Mouse (Mus musculus) MEL (cell line): ENCODE data around the gene Cdhr4. TPM values are rescaled to one million over a fixed set of nuclear protein-coding genes. Genes with fewer than 3 reads are reported as not detected.

Experiments
- DNase-seq: peaks from one replicate; pipeline ENCODE4 v3.0.0; 2011; ENCODE audit warnings: low read depth, low spot score
- H3K27ac ChIP-seq: 2 replicates; pipeline ENCODE4 v1.5.1; 2012; ENCODE audit warnings: low read depth, mild to moderate bottlenecking, control low read depth, low read length, moderate library complexity; ENCODE audit not compliant: control insufficient read depth
- H3K27me3 ChIP-seq, 2 experiments: fragments of 150-350 bp in 1 of 2; sonication (generic) in 1 of 2; 2 replicates each; pipeline ENCODE4 v1.6.1; 2012; ENCODE audit warnings: low read length in 2 of 2, mild to moderate bottlenecking in 2 of 2, improper control_type of control experiment in 1 of 2, moderate library complexity in 1 of 2; ENCODE audit not compliant: insufficient read depth in 2 of 2, control insufficient read depth in 1 of 2
- H3K36me3 ChIP-seq, 2 experiments: 2 replicates each; pipeline ENCODE4 v1.6.1; 2012 to 2014; ENCODE audit warnings: low read length in 2 of 2, improper control_type of control experiment in 1 of 2, inconsistent platforms in 1 of 2, mild to moderate bottlenecking in 1 of 2; ENCODE audit not compliant: insufficient read depth in 2 of 2, control insufficient read depth in 1 of 2
- H3K4me1 ChIP-seq, 2 experiments: fragments of 150-350 bp in 1 of 2; sonication (generic) in 1 of 2; 2 replicates each; pipeline ENCODE4 v1.6.1; 2012; ENCODE audit warnings: low read length in 2 of 2, improper control_type of control experiment in 1 of 2, mild to moderate bottlenecking in 1 of 2; ENCODE audit not compliant: insufficient read depth in 2 of 2, control insufficient read depth in 1 of 2
- H3K4me3 ChIP-seq, 2 experiments: fragments of 150-350 bp in 1 of 2; sonication (generic) in 1 of 2; 2 replicates each; pipeline ENCODE4 v1.5.1; 2012; ENCODE audit warnings: low read depth in 2 of 2, low read length in 2 of 2, mild to moderate bottlenecking in 2 of 2, moderate library complexity in 2 of 2, control low read depth in 1 of 2, improper control_type of control experiment in 1 of 2; ENCODE audit not compliant: control insufficient read depth in 1 of 2, insufficient read depth in 1 of 2
- H3K79me2 ChIP-seq: 2 replicates; pipeline ENCODE4 v1.6.1; 2012; ENCODE audit warnings: mild to moderate bottlenecking, low read length, moderate library complexity; ENCODE audit not compliant: control insufficient read depth, poor library complexity, insufficient read depth
- H3K9ac ChIP-seq: 2 replicates; pipeline ENCODE4 v1.6.1; 2012; ENCODE audit warnings: low read depth, mild to moderate bottlenecking, control low read depth, low read length, moderate library complexity; ENCODE audit not compliant: control insufficient read depth, poor library complexity, severe bottlenecking
- H3K9me3 ChIP-seq: fragments of 150-350 bp; sonication (generic); replicated peaks from 2 replicates; pipeline ENCODE4 v1.6.1; 2012; ENCODE audit warnings: mild to moderate bottlenecking, low read length, improper control_type of control experiment, moderate library complexity; ENCODE audit not compliant: insufficient read depth
- CHD1 ChIP-seq: IDR thresholded peaks from 2 replicates; pipeline ENCODE4 v1.6.1; 2012; ENCODE audit warnings: low read depth, mild to moderate bottlenecking, inconsistent platforms, low read length, improper control_type of control experiment
- CHD2 ChIP-seq: IDR thresholded peaks from 2 replicates; pipeline ENCODE4 v1.6.1; 2011; ENCODE audit warnings: low read length, improper control_type of control experiment
- CTCF ChIP-seq, 3 experiments: IDR thresholded peaks in 2 of 3; conservative IDR thresholded peaks in 1 of 3; 2 replicates each; pipeline ENCODE4 v1.5.1; 2011 to 2012; ENCODE audit warnings: low read length in 3 of 3, low read depth in 2 of 3, mild to moderate bottlenecking in 2 of 3, improper control_type of control experiment in 1 of 3, inconsistent platforms in 1 of 3, mixed read lengths in 1 of 3, moderate library complexity in 1 of 3; ENCODE audit not compliant: control insufficient read depth in 1 of 3, insufficient read depth in 1 of 3, poor library complexity in 1 of 3, severe bottlenecking in 1 of 3
- E2F4 ChIP-seq: IDR thresholded peaks from 2 replicates; pipeline ENCODE4 v1.6.1; 2011; ENCODE audit warnings: low read depth, low read length, improper control_type of control experiment, borderline replicate concordance
- ELF1 ChIP-seq: IDR thresholded peaks from 2 replicates; pipeline ENCODE4 v1.6.1; 2014; ENCODE audit warnings: low read depth, mild to moderate bottlenecking, inconsistent platforms, low read length, improper control_type of control experiment, moderate library complexity
- EP300 ChIP-seq, 2 experiments: IDR thresholded peaks; 2 replicates each; pipeline ENCODE4 v1.6.1; 2011; ENCODE audit warnings: improper control_type of control experiment in 2 of 2, low read length in 2 of 2, low read depth in 1 of 2, mild to moderate bottlenecking in 1 of 2
- ETS1 ChIP-seq: IDR thresholded peaks from 2 replicates; pipeline ENCODE4 v1.6.1; 2012; ENCODE audit warnings: low read depth, mild to moderate bottlenecking, inconsistent platforms, low read length, improper control_type of control experiment, moderate library complexity
- GABPA ChIP-seq: IDR thresholded peaks from 2 replicates; pipeline ENCODE4 v1.6.1; 2012; ENCODE audit warnings: low read depth, mild to moderate bottlenecking, inconsistent platforms, low read length, improper control_type of control experiment, moderate library complexity
- GATA1 ChIP-seq: IDR thresholded peaks from 2 replicates; pipeline ENCODE4 v1.6.1; 2011; ENCODE audit warnings: low read depth, low read length, improper control_type of control experiment
- HCFC1 ChIP-seq: IDR thresholded peaks from 2 replicates; pipeline ENCODE4 v1.6.1; 2012; ENCODE audit warnings: low read depth, mild to moderate bottlenecking, inconsistent platforms, low read length, improper control_type of control experiment, moderate library complexity
- JUND ChIP-seq: IDR thresholded peaks from 2 replicates; pipeline ENCODE4 v1.6.1; 2011; ENCODE audit warnings: low read depth, mild to moderate bottlenecking, improper control_type of control experiment, low read length
- KAT2A ChIP-seq: conservative IDR thresholded peaks from 2 replicates; pipeline ENCODE4 v1.6.1; 2012; ENCODE audit warnings: low read depth, low read length, improper control_type of control experiment, inconsistent platforms
- MAFK ChIP-seq: IDR thresholded peaks from 2 replicates; pipeline ENCODE4 v1.6.1; 2011; ENCODE audit warnings: low read depth, mild to moderate bottlenecking, low read length, improper control_type of control experiment, borderline replicate concordance
- MAX ChIP-seq: IDR thresholded peaks from 2 replicates; pipeline ENCODE4 v1.6.1; 2011; ENCODE audit warnings: low read length, improper control_type of control experiment
- MAZ ChIP-seq: IDR thresholded peaks from 2 replicates; pipeline ENCODE4 v1.6.1; 2012; ENCODE audit warnings: low read depth, mild to moderate bottlenecking, inconsistent platforms, low read length, improper control_type of control experiment
- MEF2A ChIP-seq: IDR thresholded peaks from 2 replicates; pipeline ENCODE4 v1.6.1; 2014; ENCODE audit warnings: low read depth, mild to moderate bottlenecking, inconsistent platforms, low read length, improper control_type of control experiment; ENCODE audit not compliant: poor library complexity, insufficient replicate concordance, severe bottlenecking; ENCODE audit errors: extremely low read depth
- MXI1 ChIP-seq: IDR thresholded peaks from 2 replicates; pipeline ENCODE4 v1.6.1; 2011; ENCODE audit warnings: mild to moderate bottlenecking, low read depth, low read length, improper control_type of control experiment
- MYB ChIP-seq: IDR thresholded peaks from 2 replicates; pipeline ENCODE4 v1.6.1; 2011; ENCODE audit warnings: mild to moderate bottlenecking, low read depth, low read length, improper control_type of control experiment
- MYC ChIP-seq: IDR thresholded peaks from 2 replicates; pipeline ENCODE4 v1.6.1; 2011; ENCODE audit warnings: low read depth, mild to moderate bottlenecking, low read length, improper control_type of control experiment, moderate library complexity
- NRF1 ChIP-seq: IDR thresholded peaks from 2 replicates; pipeline ENCODE4 v1.6.1; 2014; ENCODE audit warnings: low read depth, mild to moderate bottlenecking, inconsistent platforms, low read length, improper control_type of control experiment, moderate library complexity; ENCODE audit not compliant: poor library complexity, insufficient read depth, severe bottlenecking
- POLR2A ChIP-seq, 2 experiments: IDR thresholded peaks; 2 replicates each; pipeline ENCODE4 v1.6.1; 2011 to 2012; ENCODE audit warnings: low read length in 2 of 2, mild to moderate bottlenecking in 2 of 2, control low read depth in 1 of 2, improper control_type of control experiment in 1 of 2, low read depth in 1 of 2, moderate library complexity in 1 of 2; ENCODE audit not compliant: control insufficient read depth in 1 of 2, insufficient read depth in 1 of 2, poor library complexity in 1 of 2
- POLR2AphosphoS2 ChIP-seq: IDR thresholded peaks from 2 replicates; pipeline ENCODE4 v1.6.1; 2011; ENCODE audit warnings: low read length, improper control_type of control experiment
- POLR2AphosphoS5 ChIP-seq: IDR thresholded peaks from 2 replicates; pipeline ENCODE4 v1.6.1; 2012; ENCODE audit warnings: low read depth, borderline replicate concordance, mild to moderate bottlenecking, inconsistent platforms, low read length, moderate library complexity, mixed read lengths
- RAD21 ChIP-seq: IDR thresholded peaks from 2 replicates; pipeline ENCODE4 v1.6.1; 2011; ENCODE audit warnings: mild to moderate bottlenecking, low read depth, low read length, improper control_type of control experiment
- RCOR1 ChIP-seq: IDR thresholded peaks from 2 replicates; pipeline ENCODE4 v1.6.1; 2012; ENCODE audit warnings: low read depth, mild to moderate bottlenecking, inconsistent platforms, low read length, improper control_type of control experiment
- SIN3A ChIP-seq: IDR thresholded peaks from 2 replicates; pipeline ENCODE4 v1.6.1; 2012; ENCODE audit warnings: low read length, improper control_type of control experiment, inconsistent platforms
- SMC3 ChIP-seq: IDR thresholded peaks from 2 replicates; pipeline ENCODE4 v1.6.1; 2011; ENCODE audit warnings: low read depth, low read length, improper control_type of control experiment
- TAL1 ChIP-seq: IDR thresholded peaks from 2 replicates; pipeline ENCODE4 v1.6.1; 2012; ENCODE audit warnings: mild to moderate bottlenecking, inconsistent platforms, low read length, moderate library complexity, mixed read lengths
- TBP ChIP-seq: IDR thresholded peaks from 2 replicates; pipeline ENCODE4 v1.8.0; 2011; ENCODE audit warnings: low read depth, low read length, improper control_type of control experiment
- TCF12 ChIP-seq: IDR thresholded peaks from 2 replicates; pipeline ENCODE4 v1.6.1; 2014; ENCODE audit warnings: low read depth, mild to moderate bottlenecking, inconsistent platforms, low read length, improper control_type of control experiment, moderate library complexity
- USF2 ChIP-seq, 2 experiments: IDR thresholded peaks; 2 replicates each; pipeline ENCODE4 v1.6.1; 2011 to 2012; ENCODE audit warnings: improper control_type of control experiment in 2 of 2, low read length in 2 of 2, borderline replicate concordance in 1 of 2, inconsistent platforms in 1 of 2, low read depth in 1 of 2, mild to moderate bottlenecking in 1 of 2; ENCODE audit not compliant: insufficient read depth in 1 of 2
- ZC3H11A ChIP-seq: IDR thresholded peaks from 2 replicates; pipeline ENCODE4 v1.6.1; 2012; ENCODE audit warnings: low read depth, mild to moderate bottlenecking, inconsistent platforms, low read length, improper control_type of control experiment
- ZKSCAN1 ChIP-seq: IDR thresholded peaks from 2 replicates; pipeline ENCODE4 v1.6.1; 2012; ENCODE audit warnings: low read depth, mild to moderate bottlenecking, inconsistent platforms, low read length, improper control_type of control experiment, moderate library complexity
- ZMIZ1 ChIP-seq: IDR thresholded peaks from 2 replicates; pipeline ENCODE4 v1.6.1; 2012; ENCODE audit warnings: low read depth, mild to moderate bottlenecking, inconsistent platforms, low read length, improper control_type of control experiment, moderate library complexity
- ZNF384 ChIP-seq: IDR thresholded peaks from 2 replicates; pipeline ENCODE4 v1.6.1; 2012; ENCODE audit warnings: low read depth, mild to moderate bottlenecking, inconsistent platforms, low read length, improper control_type of control experiment
- polyA plus RNA-seq, 2 experiments: library from polyadenylated mRNA; stranded (reverse) in 1 of 2; unstranded in 1 of 2; fragments of >175 nt in 1 of 2; fragments of >200 nt in 1 of 2; gene quantifications; 2 replicates each; pipeline versions ENCODE4 v1.2.1 to v1.2.4; 2012; ENCODE audit warnings: low replicate concordance in 2 of 2, low read depth in 1 of 2; ENCODE audit not compliant: insufficient read length in 2 of 2, insufficient read depth in 1 of 2, missing spikeins in 1 of 2
- total RNA-seq: library from RNA; depleted of rRNA; stranded (reverse); fragments of 300-350 nt; gene quantifications from 2 replicates; pipeline ENCODE4 v1.2.3, GENCODE M21; 2012

The Cdhr4 gene
- total and polyA plus RNA-seq, 3 experiments = 1.5 to 4.4 TPM; not detected in 1

GRCm38 (mm10) chr9:107971690-107972541 is 20.4 kb upstream of the Cdhr4 start:
- DNase-seq = peak; percentile 99
- H3K27me3 ChIP-seq = no peaks in the 10 kb centered on the region
- H3K79me2 ChIP-seq = peaks cover 13% of the 10 kb centered on the region
- H3K27ac ChIP-seq = peak overlapping the region; percentile 100
- no peak overlapping the region for H3K4me3 ChIP-seq
- H3K9ac ChIP-seq = peak overlapping the region; percentile 42
- peaks cover 25 to 56% of the 10 kb centered on the region in 2 experiments for H3K4me1 ChIP-seq
- no peaks in the 10 kb centered on the region for H3K9me3 ChIP-seq
- peaks cover 2 to 44% of the 10 kb centered on the region in 2 experiments for H3K36me3 ChIP-seq
- TF ChIP-seq ZKSCAN1 (no peak), SIN3A (peak; percentile 95), RCOR1 (peak; percentile 78; the same call in 1 of the 2 replicates), MAX (peak; percentile 96), RAD21 (no peak), ZC3H11A (no peak), ETS1 (peak; percentile 94), KAT2A (no peak), HCFC1 (peak; percentile 69), GATA1 (peak; percentile 96), TAL1 (peak; percentile 96), TBP (peak; percentile 93), USF2 (IDR thresholded peaks at IDR 0.05; ENCODE audit: borderline replicate concordance in 1 of 2, insufficient read depth in 1 of 2, low read depth in 1 of 2, low read length in 2 of 2) (peak in 1 of 2 experiments; percentile 65; a peak in 2 of 4 replicates), JUND (no peak), MYB (no peak; the same call in 1 of the 2 replicates), ZNF384 (no peak), POLR2A (IDR thresholded peaks at IDR 0.05; ENCODE audit: control insufficient read depth in 1 of 2, insufficient read depth in 1 of 2, low read depth in 1 of 2, low read length in 2 of 2, poor library complexity in 1 of 2) (peak in 1 of 2 experiments; percentile 90; a peak in 3 of 4 replicates), POLR2AphosphoS5 (no peak), SMC3 (peak; percentile 0; the same call in 1 of the 2 replicates), TCF12 (peak; percentile 97), MYC (peak; percentile 96), ELF1 (peak; percentile 65), MEF2A (0 out of 2 replicates have a peak, but pooled peaks have one; percentile 13), NRF1 (no peak), CHD1 (0 out of 2 replicates have a peak, but pooled peaks have one; percentile 43), MAFK (peak; percentile 34; the same call in 1 of the 2 replicates), MXI1 (peak; percentile 90), POLR2AphosphoS2 (peak; percentile 92), GABPA (no peak), EP300 (IDR thresholded peaks at IDR 0.05; ENCODE audit: low read depth in 1 of 2, low read length in 2 of 2) (peak; percentile 74 to 95), ZMIZ1 (peak; percentile 96), CTCF (IDR thresholded peaks at IDR 0.05 in 2 of 3, conservative IDR thresholded peaks at IDR 0.05 in 1 of 3; ENCODE audit: control insufficient read depth in 1 of 3, insufficient read depth in 1 of 3, low read depth in 2 of 3, low read length in 3 of 3, poor library complexity in 1 of 3, severe bottlenecking in 1 of 3) (no peak), MAZ (no peak), CHD2 (0 out of 2 replicates have a peak, but pooled peaks have one; percentile 7), E2F4 (no peak)
